Mouse (Mus musculus) ES-E14 (cell line): ENCODE results near the gene Gm21778. TPM values are rescaled to one million over a fixed set of nuclear protein-coding genes. Genes with fewer than 3 reads are reported as not detected.
"Not testable (repeated sequence)": the region's sequence is repeated elsewhere in the genome, so short reads cannot be mapped to it uniquely, and the experiment has no call there.

Experiments
- DNase-seq: peaks from one replicate; pipeline ENCODE4 v3.0.0-alpha.2; 2013; ENCODE audit warnings: low read depth, low spot score
- H3K27ac ChIP-seq: 2 replicates; pipeline ENCODE4 v1.5.1; 2012; ENCODE audit warnings: low read depth, mild to moderate bottlenecking, low read length, moderate library complexity, mixed read lengths; ENCODE audit not compliant: poor library complexity, insufficient read depth, severe bottlenecking
- H3K36me3 ChIP-seq: 2 replicates; pipeline ENCODE4 v1.6.1; 2012; ENCODE audit warnings: mild to moderate bottlenecking, low read length, moderate library complexity, mixed read lengths; ENCODE audit not compliant: control insufficient read depth, poor library complexity, insufficient read depth, severe bottlenecking
- H3K4me1 ChIP-seq, 2 experiments: fragments of 150-350 bp in 1 of 2; sonication (generic) in 1 of 2; 2 replicates each; pipeline ENCODE4 v1.6.1; 2012; ENCODE audit warnings: low read length in 2 of 2, mild to moderate bottlenecking in 1 of 2, mixed read lengths in 1 of 2; ENCODE audit not compliant: control insufficient read depth in 2 of 2, insufficient read depth in 2 of 2, poor library complexity in 1 of 2
- H3K4me3 ChIP-seq, 2 experiments: fragments of 150-350 bp in 1 of 2; sonication (generic) in 1 of 2; 2 replicates each; pipeline ENCODE4 v1.5.1; 2012; ENCODE audit warnings: low read length in 2 of 2, low read depth in 1 of 2, mild to moderate bottlenecking in 1 of 2, mixed read lengths in 1 of 2; ENCODE audit not compliant: insufficient read depth in 1 of 2, poor library complexity in 1 of 2, severe bottlenecking in 1 of 2
- H3K9ac ChIP-seq: 2 replicates; pipeline ENCODE4 v1.6.1; 2012; ENCODE audit warnings: low read depth, mild to moderate bottlenecking, low read length, mixed read lengths; ENCODE audit not compliant: poor library complexity, insufficient read depth, severe bottlenecking
- H3K9me3 ChIP-seq: fragments of 150-350 bp; sonication (generic); 2 replicates; pipeline ENCODE4 v1.6.1; 2012; ENCODE audit warnings: low read depth, mild to moderate bottlenecking, low read length; ENCODE audit not compliant: control insufficient read depth, insufficient read depth
- in situ Hi-C, 2 experiments: fragments of 600-800 bp; cut with MboI; formaldehyde crosslinking; loops; one replicate each; pipeline ENCODE4 v1.15.1; 2025; ENCODE audit warnings: low sequenced_read_pairs in 2 of 2, inconsistent platforms in 1 of 2; ENCODE audit not compliant: unreplicated experiment in 2 of 2
- total RNA-seq: library from RNA; depleted of rRNA; stranded (reverse); fragments of 300-350 nt; gene quantifications from 2 replicates; pipeline ENCODE4 v1.2.3, GENCODE M21; 2012; rRNA removed

Gene Gm21778
- total RNA-seq: not detected in 2 replicates

GRCm38 (mm10) chrY:5942160-5942559, at the start of gene Gm21778:
TSS of gene Gm21778 (plus strand) at chrY:5942460.
- H3K36me3 ChIP-seq, H3K27ac ChIP-seq, H3K9ac ChIP-seq, in situ Hi-C loops, H3K4me3 ChIP-seq, H3K9me3 ChIP-seq, DNase-seq, H3K4me1 ChIP-seq: not testable (repeated sequence)

Other genes with a start within 250 kb of the Gm21778 start
- gene Gm20914, start 216.5 kb upstream of the Gm21778 start, total RNA-seq: not detected in 2 replicates
- gene Gm28171, start 149.1 kb upstream of the Gm21778 start, total RNA-seq: not detected in 2 replicates